Mouse (Mus musculus) hindbrain, embryonic 15.5 days (tissue): ENCODE measurements at regions not wholly inside any gene's neighbourhood (a gene's known extent, or its start where the extent isn't known, plus 50 kb on each side); places are given as distances from the start of the nearest gene placed in this dataset.
A peak's percentile ranks its signal among the peaks of the same experiment; 100 is the strongest.

Experiments used
- ATAC-seq: fragments of 200-750 bp; cut with Nextera tagmentation; 2 replicates; pipeline ENCODE4 v1.8.0; 2017; ENCODE audit warnings: low read depth, moderate number of reproducible peaks, moderate TSS enrichment; ENCODE audit not compliant: low FRiP score
- H3K27ac ChIP-seq: fragments of 300-500 bp; sonication (generic); replicated peaks from 2 replicates; pipeline ENCODE4 v1.5.1; 2015; ENCODE audit warnings: mild to moderate bottlenecking, inconsistent platforms
- H3K27me3 ChIP-seq: fragments of 300-500 bp; sonication (generic); 2 replicates; pipeline ENCODE4 v1.6.1; 2015; ENCODE audit warnings: control low read depth, inconsistent platforms
- H3K36me3 ChIP-seq: fragments of 300-500 bp; sonication (generic); 2 replicates; pipeline ENCODE4 v1.6.1; 2015; ENCODE audit warnings: control low read depth, inconsistent platforms
- H3K4me1 ChIP-seq: fragments of 300-500 bp; sonication (generic); replicated peaks from 2 replicates; pipeline ENCODE4 v1.6.1; 2015; ENCODE audit warnings: control low read depth, inconsistent platforms
- H3K4me2 ChIP-seq: fragments of 300-500 bp; sonication (generic); 2 replicates; pipeline ENCODE4 v1.6.1; 2015; ENCODE audit warnings: moderate library complexity, mild to moderate bottlenecking, inconsistent platforms
- H3K4me3 ChIP-seq: fragments of 300-500 bp; sonication (generic); 2 replicates; pipeline ENCODE4 v1.5.1; 2015; ENCODE audit warnings: mild to moderate bottlenecking, inconsistent platforms
- H3K9ac ChIP-seq: fragments of 300-500 bp; sonication (generic); 2 replicates; pipeline ENCODE4 v1.6.1; 2015; ENCODE audit warnings: inconsistent platforms
- H3K9me3 ChIP-seq: fragments of 300-500 bp; sonication (generic); 2 replicates; pipeline ENCODE4 v1.6.1; 2016; ENCODE audit warnings: control low read depth, inconsistent platforms
- WGBS: fragments of 180-500 bp; shearing (Covaris S2); methylation state at CpG from one replicate; pipeline ENCODE4 v1.1.7; 2015; 5-methylcytosine and 5-hydroxymethylcytosine counted together

- WGBS, result 54% methylated on average over 6 of the region's 6 CpGs
- H3K9me3 ChIP-seq, result no peaks in the 10 kb centered on the region
- no peak overlapping the region for H3K4me3 ChIP-seq
- no peak for ATAC-seq
- no peaks in the 10 kb centered on the region for H3K27me3 ChIP-seq
- H3K36me3 ChIP-seq, result no peaks in the 10 kb centered on the region
- no peak overlapping the region for H3K27ac ChIP-seq
- no peaks in the 10 kb centered on the region for H3K4me1 ChIP-seq
- H3K4me2 ChIP-seq, result no peak overlapping the region
- H3K9ac ChIP-seq, result no peak overlapping the region
Measured at GRCm38 (mm10) chrX:60833456-60833855, 59.8 kb downstream of the Sox3 start.

GRCm38 (mm10) chrX:60831330-60832027 is 61.8 kb downstream of the Sox3 start:
- Histone ChIP-seq H3K36me3 (no peaks in the 10 kb centered on the region), H3K27ac (no peak overlapping the region), H3K4me2 (peak overlapping the region; percentile 13; the same call in 1 of the 2 replicates), H3K4me1 (no peaks in the 10 kb centered on the region), H3K27me3 (no peaks in the 10 kb centered on the region), H3K9me3 (no peaks in the 10 kb centered on the region), H3K4me3 (no peak overlapping the region), H3K9ac (no peak overlapping the region)
- WGBS, result 29% methylated on average over 22 of the region's 22 CpGs
- peak; percentile 42; the same call in 1 of the 2 replicates for ATAC-seq

- Histone ChIP-seq H3K4me2 (no peak overlapping the region), H3K9ac (no peak overlapping the region), H3K36me3 (no peaks in the 10 kb centered on the region), H3K9me3 (no peaks in the 10 kb centered on the region), H3K4me1 (no peaks in the 10 kb centered on the region), H3K4me3 (no peak overlapping the region), H3K27ac (no peak overlapping the region), H3K27me3 (no peaks in the 10 kb centered on the region)
- 60% methylated on average over 9 of the region's 9 CpGs for WGBS
- ATAC-seq, result peak; percentile 80
Measured at GRCm38 (mm10) chrX:60825181-60826080, 67.8 kb downstream of the Sox3 start.

- H3K4me3 ChIP-seq, result no peak overlapping the region
- no peak overlapping the region for H3K9ac ChIP-seq
- H3K4me1 ChIP-seq, result no peaks in the 10 kb centered on the region
- no peaks in the 10 kb centered on the region for H3K9me3 ChIP-seq
- H3K27ac ChIP-seq, result no peak overlapping the region
- 49% methylated on average over 5 of the region's 5 CpGs for WGBS
- no peaks in the 10 kb centered on the region for H3K36me3 ChIP-seq
- no peaks in the 10 kb centered on the region for H3K27me3 ChIP-seq
- no peak overlapping the region for H3K4me2 ChIP-seq
- no peak for ATAC-seq
Measured at GRCm38 (mm10) chrX:60798567-60798966, 94.7 kb downstream of the Sox3 start.

- 36% methylated on average over 5 of the region's 5 CpGs for WGBS
- no peaks in the 10 kb centered on the region for H3K36me3 ChIP-seq
- no peak overlapping the region for H3K27ac ChIP-seq
- H3K4me1 ChIP-seq, result no peaks in the 10 kb centered on the region
- H3K9me3 ChIP-seq, result no peaks in the 10 kb centered on the region
- ATAC-seq, result no peak
- no peaks in the 10 kb centered on the region for H3K27me3 ChIP-seq
- no peak overlapping the region for H3K9ac ChIP-seq
- H3K4me2 ChIP-seq, result no peak overlapping the region
- no peak overlapping the region for H3K4me3 ChIP-seq
Measured at GRCm38 (mm10) chrX:60780766-60781165, 112.5 kb downstream of the Sox3 start.

- no peaks in the 10 kb centered on the region for H3K9me3 ChIP-seq
- no peaks in the 10 kb centered on the region for H3K27me3 ChIP-seq
- ATAC-seq, result no peak
- no peak overlapping the region for H3K4me3 ChIP-seq
- H3K36me3 ChIP-seq, result no peaks in the 10 kb centered on the region
- H3K27ac ChIP-seq, result no peak overlapping the region
- no peak overlapping the region for H3K4me2 ChIP-seq
- no peak overlapping the region for H3K9ac ChIP-seq
- no peaks in the 10 kb centered on the region for H3K4me1 ChIP-seq
- WGBS, result 50% methylated on average over 2 of the region's 2 CpGs
Measured at GRCm38 (mm10) chrX:60780161-60780560, 113.1 kb downstream of the Sox3 start.

GRCm38 (mm10) chrX:60773645-60774044 is 119.6 kb downstream of the Sox3 start:
- Histone ChIP-seq H3K4me2 (no peak overlapping the region), H3K4me1 (no peaks in the 10 kb centered on the region), H3K27ac (no peak overlapping the region), H3K9ac (no peak overlapping the region), H3K36me3 (no peaks in the 10 kb centered on the region), H3K9me3 (no peaks in the 10 kb centered on the region), H3K27me3 (no peaks in the 10 kb centered on the region), H3K4me3 (no peak overlapping the region)
- 75% methylated on average over 5 of the region's 5 CpGs for WGBS
- no peak for ATAC-seq

GRCm38 (mm10) chrX:60772439-60772838 is 120.8 kb downstream of the Sox3 start:
- Histone ChIP-seq H3K36me3 (no peaks in the 10 kb centered on the region), H3K4me2 (no peak overlapping the region), H3K9me3 (no peaks in the 10 kb centered on the region), H3K27me3 (no peaks in the 10 kb centered on the region), H3K4me3 (no peak overlapping the region), H3K4me1 (no peaks in the 10 kb centered on the region), H3K27ac (no peak overlapping the region), H3K9ac (no peak overlapping the region)
- WGBS, result 24% methylated on average over 1 of the region's 1 CpGs
- ATAC-seq, result no peak

GRCm38 (mm10) chrX:60750456-60750855 is 142.8 kb downstream of the Sox3 start:
- no peak for ATAC-seq
- WGBS, result 51% methylated on average over 5 of the region's 5 CpGs
- H3K9ac ChIP-seq, result no peak overlapping the region
- H3K4me1 ChIP-seq, result no peaks in the 10 kb centered on the region
- no peak overlapping the region for H3K4me2 ChIP-seq
- no peaks in the 10 kb centered on the region for H3K27me3 ChIP-seq
- no peak overlapping the region for H3K27ac ChIP-seq
- H3K9me3 ChIP-seq, result no peaks in the 10 kb centered on the region
- H3K4me3 ChIP-seq, result no peak overlapping the region
- no peaks in the 10 kb centered on the region for H3K36me3 ChIP-seq

- Histone ChIP-seq H3K9me3 (no peaks in the 10 kb centered on the region), H3K27ac (no peak overlapping the region), H3K9ac (no peak overlapping the region), H3K4me2 (no peak overlapping the region), H3K27me3 (no peaks in the 10 kb centered on the region), H3K36me3 (no peaks in the 10 kb centered on the region), H3K4me1 (no peaks in the 10 kb centered on the region), H3K4me3 (no peak overlapping the region)
- ATAC-seq, result no peak
- WGBS, result 40% methylated on average over 3 of the region's 3 CpGs
Measured at GRCm38 (mm10) chrX:60743971-60744370, 149.3 kb downstream of the Sox3 start.

GRCm38 (mm10) chrX:60743020-60743707 is 150.1 kb downstream of the Sox3 start:
- H3K4me2 ChIP-seq, result no peak overlapping the region
- H3K4me1 ChIP-seq, result no peaks in the 10 kb centered on the region
- no peaks in the 10 kb centered on the region for H3K9me3 ChIP-seq
- H3K9ac ChIP-seq, result no peak overlapping the region
- H3K27ac ChIP-seq, result no peak overlapping the region
- H3K4me3 ChIP-seq, result no peak overlapping the region
- 58% methylated on average over 3 of the region's 3 CpGs for WGBS
- ATAC-seq, result no peak
- no peaks in the 10 kb centered on the region for H3K36me3 ChIP-seq
- no peaks in the 10 kb centered on the region for H3K27me3 ChIP-seq
